Mouse (Mus musculus): ENCODE measurements around the gene A230072I06Rik. TPM values are rescaled to one million over a fixed set of nuclear protein-coding genes. Genes with fewer than 3 reads are reported as not detected.

A230072I06Rik gene
- polyA plus RNA-seq, 1 experiment from 2014 or later: 0.77 TPM

- 20% methylated on average over 8 of the region's 8 CpGs for WGBS
- H3K27ac ChIP-seq (ENCODE audit: low read length): peak overlapping the region; percentile 34; the same call in 1 of the 2 replicates
- H3K36me3 ChIP-seq (ENCODE audit: control insufficient read depth, insufficient read depth): no peaks in the 10 kb centered on the region
- H3K4me3 ChIP-seq (replicated peaks; ENCODE audit: low read length): no peak overlapping the region
- H3K9me3 ChIP-seq (ENCODE audit: control insufficient read depth, low read length): no peaks in the 10 kb centered on the region
- H3K27me3 ChIP-seq (replicated peaks; ENCODE audit: control insufficient read depth, insufficient read depth, low read length): 0 out of 2 replicates have a peak, but pooled peaks cover under 1% of the 10 kb centered on the region
- peaks cover 61% of the 10 kb centered on the region for H3K4me1 ChIP-seq (replicated peaks; ENCODE audit: control insufficient read depth, insufficient read depth, low read length)
- no peak overlapping the region for H3K9ac ChIP-seq (replicated peaks; ENCODE audit: low read depth, low read length)
- no peak overlapping the region for H3K4me2 ChIP-seq (ENCODE audit: low read length)
- no peak for ATAC-seq
Measured at GRCm38 (mm10) chr8:12330066-12330465, 51.4 kb downstream of the A230072I06Rik start.

Other genes starting within 250 kb of the A230072I06Rik start
- gene Sox1, start 116.5 kb downstream of the A230072I06Rik start, polyA plus RNA-seq (2015; fragmentation: Nextera tagmentation; extraction: Ambion mirVana): 4.4 and 4.5 TPM in 2 replicates